Mouse (Mus musculus) CH12.LX (cell line): Measurements from ENCODE around the gene Clec2d. TPM values are rescaled to one million over a fixed set of nuclear protein-coding genes. Genes with fewer than 3 reads are reported as not detected.

Source experiments
- DNase-seq: peaks from one replicate; pipeline ENCODE4 v3.0.0-alpha.2; 2013; ENCODE audit errors: extremely low read depth
- H3K27ac ChIP-seq: 2 replicates; pipeline ENCODE4 v1.5.1; 2012; ENCODE audit warnings: low read depth, mild to moderate bottlenecking, control low read depth, moderate library complexity; ENCODE audit not compliant: insufficient read depth
- H3K27me3 ChIP-seq: replicated peaks from 2 replicates; pipeline ENCODE3; 2012; ENCODE audit warnings: inconsistent platforms
- H3K36me3 ChIP-seq, 2 experiments: replicated peaks in 1 of 2; 2 replicates each; pipeline versions ENCODE3 to v1.6.1; 2012; ENCODE audit warnings: inconsistent platforms in 1 of 2, low read length in 1 of 2, mild to moderate bottlenecking in 1 of 2, mixed read lengths in 1 of 2, moderate library complexity in 1 of 2; ENCODE audit not compliant: control insufficient read depth in 1 of 2, insufficient read depth in 1 of 2
- H3K4me1 ChIP-seq, 2 experiments: 2 replicates each; pipeline ENCODE4 v1.6.1; 2012; ENCODE audit warnings: inconsistent platforms in 1 of 2, moderate library complexity in 1 of 2; ENCODE audit not compliant: insufficient read depth in 2 of 2, control insufficient read depth in 1 of 2
- H3K4me2 ChIP-seq: 2 replicates; pipeline ENCODE4 v1.6.1; 2012; ENCODE audit warnings: low read depth, mild to moderate bottlenecking, control low read depth; ENCODE audit not compliant: poor library complexity, insufficient read depth, severe bottlenecking
- H3K4me3 ChIP-seq, 3 experiments: fragments of 150-350 bp in 1 of 3; sonication (generic) in 1 of 3; replicated peaks in 1 of 3; 2 replicates each; pipeline versions ENCODE3 to v1.5.1; 2011 to 2012; ENCODE audit warnings: low read depth in 2 of 3, low read length in 2 of 3, mild to moderate bottlenecking in 2 of 3, moderate library complexity in 2 of 3, control low read depth in 1 of 3, improper control_type of control experiment in 1 of 3, inconsistent platforms in 1 of 3, mixed read lengths in 1 of 3; ENCODE audit not compliant: poor library complexity in 1 of 3
- H3K79me2 ChIP-seq: replicated peaks from 2 replicates; pipeline ENCODE4 v1.6.1; 2012; ENCODE audit warnings: mild to moderate bottlenecking, moderate library complexity; ENCODE audit not compliant: control insufficient read depth, poor library complexity, insufficient read depth, severe bottlenecking; ENCODE audit errors: extremely low read depth
- H3K9ac ChIP-seq: 2 replicates; pipeline ENCODE4 v1.6.1; 2012; ENCODE audit warnings: low read depth, mild to moderate bottlenecking, control low read depth, moderate library complexity; ENCODE audit not compliant: insufficient read depth
- H3K9me3 ChIP-seq: replicated peaks from 2 replicates; pipeline ENCODE3; 2012; ENCODE audit warnings: low read length, inconsistent platforms, mixed read lengths
- BHLHE40 ChIP-seq: IDR thresholded peaks from 2 replicates; pipeline ENCODE4 v1.6.1; 2011; ENCODE audit warnings: mild to moderate bottlenecking, low read depth, low read length, improper control_type of control experiment
- E2F4 ChIP-seq: IDR thresholded peaks from 2 replicates; pipeline ENCODE4 v1.6.1; 2011; ENCODE audit warnings: low read depth, low read length, improper control_type of control experiment; ENCODE audit not compliant: insufficient replicate concordance
- ELF1 ChIP-seq: IDR thresholded peaks from 2 replicates; pipeline ENCODE4 v1.6.1; 2014; ENCODE audit warnings: low read depth, mild to moderate bottlenecking, inconsistent platforms, low read length, improper control_type of control experiment
- ETS1 ChIP-seq: conservative IDR thresholded peaks from 2 replicates; pipeline ENCODE4 v1.6.1; 2012; ENCODE audit warnings: low read depth, mild to moderate bottlenecking, inconsistent platforms, low read length, improper control_type of control experiment, moderate library complexity
- HCFC1 ChIP-seq: IDR thresholded peaks from 2 replicates; pipeline ENCODE4 v1.6.1; 2012; ENCODE audit warnings: low read depth, mild to moderate bottlenecking, inconsistent platforms, low read length, improper control_type of control experiment
- JUN ChIP-seq: IDR thresholded peaks from 2 replicates; pipeline ENCODE4 v1.6.1; 2011; ENCODE audit warnings: low read depth, mild to moderate bottlenecking, low read length, improper control_type of control experiment, moderate library complexity; ENCODE audit not compliant: insufficient read depth
- JUND ChIP-seq: conservative IDR thresholded peaks from 2 replicates; pipeline ENCODE4 v1.6.1; 2011; ENCODE audit warnings: low read depth, low read length, improper control_type of control experiment
- KAT2A ChIP-seq: IDR thresholded peaks from 2 replicates; pipeline ENCODE4 v1.6.1; 2012; ENCODE audit warnings: low read length, improper control_type of control experiment, inconsistent platforms; ENCODE audit not compliant: insufficient replicate concordance
- MAFK ChIP-seq: IDR thresholded peaks from 2 replicates; pipeline ENCODE4 v1.6.1; 2011; ENCODE audit warnings: low read length, improper control_type of control experiment; ENCODE audit not compliant: insufficient replicate concordance
- MAX ChIP-seq: IDR thresholded peaks from 2 replicates; pipeline ENCODE4 v1.6.1; 2011; ENCODE audit warnings: low read length, improper control_type of control experiment
- MXI1 ChIP-seq: IDR thresholded peaks from 2 replicates; pipeline ENCODE4 v1.6.1; 2011; ENCODE audit warnings: mild to moderate bottlenecking, low read depth, low read length, improper control_type of control experiment
- PAX5 ChIP-seq: IDR thresholded peaks from 2 replicates; pipeline ENCODE4 v1.6.1; 2012; ENCODE audit warnings: low read length, inconsistent platforms, mixed read lengths
- POLR2A ChIP-seq: IDR thresholded peaks from 2 replicates; pipeline ENCODE4 v1.6.1; 2011; ENCODE audit warnings: low read depth, mild to moderate bottlenecking, improper control_type of control experiment, low read length
- POLR2AphosphoS2 ChIP-seq: IDR thresholded peaks from 2 replicates; pipeline ENCODE4 v1.6.1; 2011; ENCODE audit warnings: low read depth, low read length, improper control_type of control experiment
- RAD21 ChIP-seq: IDR thresholded peaks from 2 replicates; pipeline ENCODE4 v1.6.1; 2011; ENCODE audit warnings: low read depth, mild to moderate bottlenecking, low read length, improper control_type of control experiment, moderate library complexity
- RCOR1 ChIP-seq: conservative IDR thresholded peaks from 2 replicates; pipeline ENCODE4 v1.6.1; 2012; ENCODE audit warnings: low read depth, mild to moderate bottlenecking, inconsistent platforms, low read length, improper control_type of control experiment
- SMC3 ChIP-seq: IDR thresholded peaks from 2 replicates; pipeline ENCODE4 v1.6.1; 2011; ENCODE audit warnings: low read depth, low read length, improper control_type of control experiment
- TBP ChIP-seq: conservative IDR thresholded peaks from 2 replicates; pipeline ENCODE4 v1.6.1; 2011; ENCODE audit warnings: low read depth, low read length, improper control_type of control experiment
- TCF12 ChIP-seq: IDR thresholded peaks from 2 replicates; pipeline ENCODE4 v1.6.1; 2014; ENCODE audit warnings: low read depth, mild to moderate bottlenecking, inconsistent platforms, low read length, improper control_type of control experiment
- UBTF ChIP-seq: IDR thresholded peaks from 2 replicates; pipeline ENCODE4 v1.6.1; 2012; ENCODE audit warnings: low read depth, mild to moderate bottlenecking, inconsistent platforms, low read length, improper control_type of control experiment, moderate library complexity
- ZC3H11A ChIP-seq: IDR thresholded peaks from 2 replicates; pipeline ENCODE4 v1.6.1; 2012; ENCODE audit warnings: low read depth, mild to moderate bottlenecking, inconsistent platforms, low read length, improper control_type of control experiment
- ZNF384 ChIP-seq: IDR thresholded peaks from 2 replicates; pipeline ENCODE4 v1.6.1; 2012; ENCODE audit warnings: low read depth, low read length, improper control_type of control experiment, inconsistent platforms
- dilution Hi-C: fragments of 300-500 bp; cut with MboI; formaldehyde crosslinking; loops from 2 replicates; pipeline ENCODE4 v1.14.3; 2020; ENCODE audit warnings: low sequenced_read_pairs; ENCODE audit not compliant: extremely low pct_unique_long_range_greater_than_20kb, extremely low pct_ligation_motif_present
- in situ Hi-C: fragments of 300-500 bp; cut with MboI; formaldehyde crosslinking; loops from 3 replicates; pipeline ENCODE4 v1.14.3; 2019; ENCODE audit warnings: low sequenced_read_pairs, low pct_ligation_motif_present, low pct_unique_long_range_greater_than_20kb, mixed read lengths
- polyA plus RNA-seq: library from polyadenylated mRNA; unstranded; fragments of >175 nt; gene quantifications from 2 replicates; pipeline ENCODE4 v1.2.1, GENCODE M21; 2012; ENCODE audit warnings: low read depth; ENCODE audit not compliant: insufficient read length
- total RNA-seq, 2 experiments: library from RNA; depleted of rRNA; stranded (reverse); fragments of 300-350 nt in 1 of 2; fragments of >200 nt in 1 of 2; gene quantifications; 2 replicates each; pipeline ENCODE4 v1.2.3; 2012 to 2014

Clec2d gene
- total and polyA plus RNA-seq, 3 experiments, result 5.1 to 50.7 (median 25.9) TPM

DNA sequence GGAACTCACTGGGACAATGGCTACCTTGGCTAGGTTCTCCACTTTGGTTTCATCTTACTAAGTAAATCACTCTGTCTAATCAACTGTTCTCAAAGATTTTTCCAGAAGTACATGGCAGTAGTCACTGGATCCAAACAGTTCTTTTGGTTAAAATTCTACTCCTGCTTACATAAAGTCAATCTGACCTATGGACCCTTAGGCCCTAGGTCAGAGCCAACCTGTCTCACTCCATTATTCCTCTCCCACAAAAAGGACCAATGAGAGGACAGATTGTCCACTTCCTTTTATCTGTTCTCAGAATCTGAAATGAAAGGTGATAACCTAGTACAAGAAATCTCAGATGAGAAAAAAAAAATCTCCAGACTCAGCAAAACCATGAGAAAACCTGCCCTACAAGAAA lies 4.8 kb upstream of the Clec2d start:
- H3K27me3 ChIP-seq, result no peaks in the 10 kb centered on the region
- peaks cover 3% of the 10 kb centered on the region; the same call in 1 of the 2 replicates for H3K79me2 ChIP-seq
- no peaks in the 10 kb centered on the region for H3K9me3 ChIP-seq
- no peak overlapping the region for H3K9ac ChIP-seq
- dilution Hi-C loops, result no loop called here
- peaks cover 0 to 34% of the 10 kb centered on the region in 2 experiments; a peak in 2 of 4 replicates for H3K4me1 ChIP-seq
- no peak for DNase-seq
- H3K4me3 ChIP-seq, result no peak overlapping the region
- no peaks in the 10 kb centered on the region for H3K36me3 ChIP-seq
- H3K4me2 ChIP-seq, result no peak overlapping the region
- TF ChIP-seq JUN, result no peak
- TF ChIP-seq JUND, result no peak
- no peak for TF ChIP-seq ETS1
- no peak for TF ChIP-seq POLR2A
- no peak for TF ChIP-seq UBTF
- peak; percentile 55; the same call in 1 of the 2 replicates for TF ChIP-seq MAFK
- no peak for TF ChIP-seq RAD21
- in situ Hi-C loops, result no loop called here
- no peak overlapping the region for H3K27ac ChIP-seq

DNA sequence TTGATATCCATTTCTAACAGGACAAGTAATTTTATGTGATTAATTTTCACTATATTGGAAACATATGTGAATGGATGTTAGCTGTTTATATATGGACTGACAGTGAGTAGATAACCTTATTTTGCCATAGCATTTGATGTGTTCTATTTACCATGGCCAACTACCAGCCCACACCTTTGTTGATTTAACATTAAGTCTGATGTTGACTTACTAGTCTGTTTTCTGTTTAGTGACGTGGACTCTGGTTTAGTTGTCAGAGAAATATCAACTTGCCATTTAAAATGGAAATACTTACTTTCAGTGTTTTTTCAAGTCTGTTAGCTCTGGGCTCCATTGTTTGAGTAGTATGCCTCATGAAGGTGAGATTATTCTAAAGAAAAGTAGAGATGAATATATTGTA lies 3.8 kb upstream of the Clec2d start:
- dilution Hi-C loops, result no loop called here

DNA sequence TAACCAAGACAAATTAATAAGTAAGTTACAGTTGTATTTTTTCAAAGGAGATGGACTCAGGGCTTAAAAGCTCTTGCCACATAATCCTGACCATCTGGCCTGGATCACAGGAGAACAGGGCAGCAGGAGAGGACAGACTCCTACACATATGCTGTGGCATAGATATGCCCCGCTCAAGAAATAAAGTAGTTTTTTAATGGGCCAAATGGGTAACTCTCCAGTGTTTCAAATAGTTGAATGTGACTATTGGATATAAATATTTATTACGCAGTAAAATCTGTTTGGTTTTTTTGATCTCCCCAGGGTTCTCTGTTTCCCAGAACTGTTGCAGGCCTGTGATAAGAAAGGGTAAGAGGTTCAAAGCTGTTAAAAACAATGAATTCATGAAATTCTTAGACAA lies 1.1 kb upstream of the Clec2d start:
- H3K79me2 ChIP-seq, result peaks cover 32% of the 10 kb centered on the region
- in situ Hi-C loops, result no loop called here
- TF ChIP-seq BHLHE40 (no peak), UBTF (no peak)
- peak overlapping the region; percentile 51; the same call in 1 of the 2 replicates for H3K9ac ChIP-seq
- DNase-seq, result no peak
- H3K4me2 ChIP-seq, result no peak overlapping the region
- no peak overlapping the region for H3K27ac ChIP-seq
- dilution Hi-C loops, result no loop called here
- peaks cover 10 to 12% of the 10 kb centered on the region in 2 experiments for H3K36me3 ChIP-seq
- no peaks in the 10 kb centered on the region for H3K27me3 ChIP-seq
- no peak overlapping the region for H3K4me3 ChIP-seq
- H3K4me1 ChIP-seq, result peaks cover 0 to 24% of the 10 kb centered on the region in 2 experiments; a peak in 2 of 4 replicates
- H3K9me3 ChIP-seq, result no peaks in the 10 kb centered on the region

More for the DNA sequence above, 3.8 kb upstream of the Clec2d start:
- H3K27ac ChIP-seq, result no peak overlapping the region
- no peak overlapping the region for H3K4me3 ChIP-seq
- no peaks in the 10 kb centered on the region for H3K9me3 ChIP-seq
- in situ Hi-C loops, result no loop called here
- DNase-seq, result no peak
- H3K36me3 ChIP-seq, result no peaks in the 10 kb centered on the region
- H3K27me3 ChIP-seq, result no peaks in the 10 kb centered on the region
- no peak overlapping the region for H3K9ac ChIP-seq
- no peak overlapping the region for H3K4me2 ChIP-seq
- peaks cover 0 to 24% of the 10 kb centered on the region in 2 experiments; a peak in 2 of 4 replicates for H3K4me1 ChIP-seq
- TF ChIP-seq PAX5 (no peak), MXI1 (no peak), ELF1 (no peak), KAT2A (no peak), E2F4 (no peak), HCFC1 (no peak), MAFK (no peak), BHLHE40 (no peak), TBP (no peak), SMC3 (no peak), ZNF384 (no peak), MAX (no peak), TCF12 (no peak), ZC3H11A (no peak), RCOR1 (no peak), POLR2AphosphoS2 (no peak)
- H3K79me2 ChIP-seq, result peaks cover 11% of the 10 kb centered on the region
